Mouse (Mus musculus) G1E (cell line): Measurements from ENCODE around the gene Xpnpep1.

Experiments used
- CTCF ChIP-seq: IDR thresholded peaks from 2 replicates; pipeline ENCODE4 v1.5.1; 2012; ENCODE audit warnings: low read depth, low read length, inconsistent platforms, mixed read lengths
- GATA1 ChIP-seq: IDR thresholded peaks from 2 replicates; pipeline ENCODE4 v1.6.1; 2012; ENCODE audit warnings: borderline replicate concordance, low read length, inconsistent platforms, mixed read lengths
- GATA2 ChIP-seq: IDR thresholded peaks from 2 replicates; pipeline ENCODE4 v1.6.1; 2012; ENCODE audit warnings: low read depth, low read length, inconsistent platforms, borderline replicate concordance

DNA sequence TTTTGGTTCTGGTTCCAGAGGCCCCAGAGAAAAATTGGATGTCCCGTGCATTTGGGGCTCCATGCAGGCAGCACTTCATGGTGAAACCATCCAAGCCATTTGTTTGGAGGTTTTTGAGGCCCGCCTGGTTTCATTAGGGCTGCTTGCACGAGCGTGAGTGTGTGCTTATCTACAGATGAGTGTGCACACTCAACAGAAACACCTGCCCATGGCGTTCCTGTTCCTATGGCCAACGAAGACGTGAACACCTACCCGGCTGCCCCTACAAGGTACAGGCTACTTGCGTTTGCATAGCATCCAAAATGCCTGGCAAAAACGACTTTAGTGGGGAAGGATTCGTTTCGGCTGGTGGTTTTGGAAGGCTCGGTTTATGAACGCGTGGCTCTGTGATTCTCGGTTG lies 13.3 kb upstream of the Xpnpep1 start:
- TF ChIP-seq CTCF (no peak), GATA2 (no peak), GATA1 (no peak)
